Mouse (Mus musculus) megakaryocyte, embryonic 14.5 days (primary cell): ENCODE measurements around the gene Sapcd1. TPM values are rescaled to one million over a fixed set of nuclear protein-coding genes. Genes with fewer than 3 reads are reported as not detected.

Source experiments
- H3K27me3 ChIP-seq: replicated peaks from 2 replicates; pipeline ENCODE3; 2012; ENCODE audit warnings: inconsistent platforms
- H3K36me3 ChIP-seq: replicated peaks from 2 replicates; pipeline ENCODE3; 2012; ENCODE audit warnings: low read length, inconsistent platforms, mixed read lengths
- H3K4me1 ChIP-seq: 2 replicates; pipeline ENCODE4 v1.6.1; 2012; ENCODE audit warnings: inconsistent platforms
- H3K4me3 ChIP-seq: replicated peaks from 2 replicates; pipeline ENCODE3; 2012; ENCODE audit warnings: moderate library complexity, mild to moderate bottlenecking, inconsistent platforms
- H3K9me3 ChIP-seq: 2 replicates; pipeline ENCODE4 v1.6.1; 2012; ENCODE audit warnings: inconsistent platforms
- FLI1 ChIP-seq: IDR thresholded peaks from 2 replicates; pipeline ENCODE4 v1.6.1; 2012; ENCODE audit warnings: low read length, inconsistent platforms, mixed read lengths
- GATA1 ChIP-seq: IDR thresholded peaks from 3 replicates; pipeline ENCODE4 v1.6.1; 2012; ENCODE audit warnings: mixed read lengths, low read length, inconsistent platforms, borderline replicate concordance
- polyA plus RNA-seq: library from polyadenylated mRNA; stranded (reverse); fragments of >175 nt; gene quantifications from 2 replicates; pipeline ENCODE4 v1.2.3, GENCODE M21; 2012; ENCODE audit warnings: low replicate concordance; ENCODE audit not compliant: insufficient read depth

Sapcd1 gene
- polyA plus RNA-seq, 1 experiment: 5.4 TPM

DNA sequence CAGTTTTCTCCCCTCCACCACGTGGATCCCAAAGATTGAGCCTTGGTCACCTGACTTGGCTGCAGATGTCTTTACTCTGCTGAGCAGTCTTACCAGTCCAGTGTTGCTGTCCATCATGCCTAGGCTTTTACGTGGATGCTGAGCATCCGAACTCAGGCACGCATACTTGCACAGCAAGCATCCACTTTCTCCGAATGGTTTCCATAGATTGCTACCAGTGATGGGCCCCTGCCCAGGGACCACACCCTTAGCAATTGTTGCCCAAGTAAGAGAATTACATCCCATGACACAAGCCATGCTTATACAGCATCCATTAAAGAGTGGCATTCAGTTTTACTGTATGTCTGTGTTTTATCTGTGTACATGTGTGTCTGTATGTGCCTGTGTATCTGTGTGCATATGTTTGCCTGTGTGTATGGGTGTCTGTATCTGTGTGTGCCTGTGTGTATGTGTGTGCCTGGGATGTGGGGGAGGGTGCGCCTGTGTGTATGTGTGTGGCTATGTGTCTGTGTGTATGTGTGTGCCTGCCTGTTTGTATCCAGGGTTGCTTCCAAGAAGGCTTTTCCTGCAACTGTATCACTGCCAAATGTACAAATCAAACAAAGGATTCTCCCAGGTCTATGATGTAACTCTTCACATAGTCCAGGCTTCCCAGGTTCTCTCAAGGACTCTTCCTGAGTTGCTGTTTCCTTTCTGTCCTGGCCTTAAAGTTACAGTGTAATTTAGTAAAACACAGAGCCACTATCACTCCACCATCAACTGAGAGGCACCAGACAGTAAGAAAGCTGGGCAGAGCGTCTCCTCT, 28.1 kb upstream of the Sapcd1 start:
- Histone ChIP-seq H3K9me3 (no peaks in the 10 kb centered on the region), H3K4me1 (peaks cover 86% of the 10 kb centered on the region), H3K27me3 (no peaks in the 10 kb centered on the region), H3K4me3 (peak overlapping the region; percentile 71), H3K36me3 (peaks cover 86% of the 10 kb centered on the region)
- TF ChIP-seq FLI1 (no peak), GATA1 (no peak)

DNA sequence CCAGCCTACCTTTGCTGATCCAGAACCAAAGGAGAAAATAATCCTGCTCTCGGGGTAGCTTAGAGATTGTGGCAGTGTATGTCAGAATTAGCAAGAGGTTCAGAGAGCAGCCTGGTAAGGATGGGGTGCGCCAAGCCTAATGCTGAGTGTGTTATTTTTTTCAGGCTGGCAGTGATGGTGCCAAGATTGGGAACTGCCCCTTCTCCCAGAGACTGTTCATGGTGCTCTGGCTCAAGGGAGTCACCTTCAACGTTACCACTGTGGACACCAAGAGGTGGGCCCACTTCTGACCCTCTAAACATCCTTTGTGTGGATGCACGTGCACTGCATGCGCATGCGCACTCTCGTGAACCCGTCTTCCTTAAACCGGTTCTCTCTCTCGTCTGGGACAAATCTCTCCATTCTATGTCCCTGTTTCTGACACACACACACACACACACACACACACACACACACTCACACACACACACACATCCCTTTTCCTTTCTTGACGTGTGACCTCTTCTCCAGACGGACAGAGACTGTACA, 24.5 kb upstream of the Sapcd1 start:
- H3K27me3 ChIP-seq: no peaks in the 10 kb centered on the region
- peak overlapping the region; percentile 97 for H3K4me3 ChIP-seq
- H3K36me3 ChIP-seq: peaks cover 57% of the 10 kb centered on the region
- no peaks in the 10 kb centered on the region for H3K9me3 ChIP-seq
- TF ChIP-seq GATA1 (no peak), FLI1 (no peak)
- H3K4me1 ChIP-seq: peaks cover 68% of the 10 kb centered on the region

DNA sequence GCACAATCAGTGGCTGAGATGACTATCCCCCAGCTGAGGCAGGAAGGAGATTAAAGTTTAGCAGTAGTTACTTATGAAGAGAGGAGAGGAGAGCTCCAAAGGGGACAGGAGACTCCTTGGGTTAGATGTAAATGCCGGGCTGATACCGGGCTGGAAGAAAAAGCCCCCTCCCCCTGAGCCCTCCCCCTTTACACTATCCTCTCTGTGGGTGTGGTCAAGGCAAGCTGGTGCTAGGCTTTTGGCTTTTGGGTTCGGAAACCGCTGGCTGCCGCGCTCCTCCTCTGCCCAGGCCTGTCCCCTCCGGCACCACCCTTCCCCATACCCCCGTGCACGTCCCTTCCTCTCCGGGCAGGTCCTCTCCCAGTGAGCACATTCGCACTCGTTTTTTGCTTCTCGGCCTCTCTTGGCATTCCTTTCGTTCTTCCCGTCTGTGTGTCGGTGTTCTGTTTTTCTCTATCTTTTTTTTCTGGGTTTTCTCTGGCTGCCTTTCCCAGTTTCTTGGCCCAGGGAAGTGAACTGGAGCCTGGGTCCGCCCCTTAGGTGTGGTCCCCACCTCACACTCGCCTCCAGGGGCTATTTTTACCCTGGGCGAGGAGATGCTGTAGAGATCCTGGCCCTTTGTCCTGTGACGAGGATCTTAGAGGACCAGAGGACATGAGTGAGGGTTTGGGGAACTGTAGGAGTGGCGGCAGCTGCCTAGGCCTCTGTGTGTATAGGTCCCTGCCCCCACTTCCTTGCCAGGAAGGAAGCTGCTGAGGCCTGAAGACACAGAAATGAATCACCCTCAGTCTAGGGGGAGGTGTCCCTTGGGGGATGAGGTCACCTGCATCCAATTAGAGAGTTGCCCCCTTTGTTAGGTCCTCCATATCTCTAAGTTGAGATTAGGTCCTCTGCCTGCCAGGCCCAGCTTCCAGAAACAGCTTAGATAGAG, 23.6 kb upstream of the Sapcd1 start:
- Histone ChIP-seq H3K9me3 (no peaks in the 10 kb centered on the region), H3K36me3 (peaks cover 49% of the 10 kb centered on the region), H3K4me1 (peaks cover 71% of the 10 kb centered on the region), H3K27me3 (no peaks in the 10 kb centered on the region), H3K4me3 (peak overlapping the region; percentile 97)
- no peak for TF ChIP-seq GATA1
- no peak for TF ChIP-seq FLI1

DNA sequence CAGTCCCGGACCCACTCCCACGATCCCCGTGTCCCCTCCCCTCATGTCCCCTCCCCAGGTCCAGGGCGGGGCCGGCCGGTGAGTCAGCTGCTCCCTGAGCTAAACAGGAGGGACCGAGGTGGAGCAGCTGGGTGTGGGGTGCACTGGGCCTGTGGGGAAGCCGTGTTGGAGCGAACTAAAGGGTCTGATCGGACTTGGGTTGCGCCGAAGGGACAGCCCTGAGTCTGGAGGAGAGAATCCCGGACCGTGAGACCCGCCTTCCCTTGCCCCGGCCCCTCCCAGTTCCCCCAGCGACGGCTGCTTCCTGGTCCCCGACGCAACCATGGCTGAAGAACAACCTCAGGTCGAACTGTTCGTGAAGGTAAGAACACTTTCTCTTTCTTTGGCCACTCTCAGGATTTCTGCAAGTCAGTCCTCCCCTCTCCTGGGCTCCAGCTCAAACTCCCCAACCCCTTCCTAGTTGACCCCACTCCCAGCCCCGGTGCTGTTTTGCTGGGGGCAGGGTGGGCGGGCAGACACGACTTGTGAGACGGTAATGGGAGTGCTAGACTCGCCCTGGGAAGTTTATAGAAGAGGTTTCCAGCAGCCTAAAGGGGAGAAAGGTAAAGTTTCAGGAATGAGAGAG, 22.4 kb upstream of the Sapcd1 start:
- Histone ChIP-seq H3K4me1 (peaks cover 71% of the 10 kb centered on the region), H3K4me3 (peak overlapping the region; percentile 97), H3K36me3 (peaks cover 37% of the 10 kb centered on the region), H3K9me3 (no peaks in the 10 kb centered on the region), H3K27me3 (no peaks in the 10 kb centered on the region)
- TF ChIP-seq GATA1 (no peak), FLI1 (no peak)

DNA sequence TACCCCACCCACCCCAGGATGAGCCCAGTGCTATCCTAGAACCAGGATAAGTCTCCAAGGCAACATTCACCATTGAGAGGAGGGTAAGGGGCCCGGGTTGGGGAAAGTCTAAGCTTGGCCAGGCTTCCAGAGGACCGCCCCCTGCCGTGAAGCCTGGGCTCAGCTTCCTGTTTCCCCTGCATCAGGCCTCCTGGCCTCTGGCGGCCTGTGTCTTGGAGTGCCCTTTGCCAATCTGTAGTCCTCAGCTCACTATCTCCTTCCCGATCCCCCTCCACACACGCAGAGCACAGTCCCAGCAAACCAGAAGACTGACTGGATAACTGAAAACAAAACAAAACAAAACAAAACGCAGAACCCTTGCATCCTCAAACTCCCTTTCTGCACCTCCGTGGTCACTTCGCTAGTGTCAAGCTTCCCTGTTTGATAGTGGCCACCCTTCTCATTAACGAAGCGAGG, 21.8 kb upstream of the Sapcd1 start, which contains the start of gene Clic1:
TSS of gene Clic1 (plus strand) at position 406 of the 456 bp plus-strand sequence.
- Histone ChIP-seq H3K9me3 (no peaks in the 10 kb centered on the region), H3K4me1 (peaks cover 73% of the 10 kb centered on the region), H3K36me3 (peaks cover 32% of the 10 kb centered on the region), H3K4me3 (peak within 1 kb of the TSS; percentile 97), H3K27me3 (no peaks in the 10 kb centered on the region)
- no peak for TF ChIP-seq FLI1
- no peak for TF ChIP-seq GATA1

DNA sequence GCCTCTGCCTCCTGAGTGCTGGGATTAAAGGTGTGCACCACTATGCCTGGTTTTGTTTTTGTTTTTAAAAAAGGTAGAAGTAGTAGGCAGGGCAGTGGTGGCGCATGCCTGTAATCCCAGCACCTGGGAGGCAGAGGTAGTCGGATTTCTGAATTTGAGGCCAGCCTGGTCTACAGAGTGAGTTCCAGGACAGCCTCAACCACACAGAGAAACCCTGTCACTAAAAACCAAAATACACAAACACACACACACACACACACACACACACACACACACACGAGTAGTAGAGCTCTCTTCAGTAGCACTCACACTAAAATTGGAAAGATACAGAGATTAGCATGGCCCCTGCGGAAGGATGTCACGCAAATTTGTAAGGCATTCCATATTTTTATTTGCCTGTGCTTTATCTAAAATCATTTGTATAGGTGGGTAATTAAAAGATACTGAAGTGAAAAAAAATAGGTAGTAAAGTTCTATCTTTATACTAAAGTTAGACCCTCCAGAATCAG, 21.2 kb upstream of the Sapcd1 start:
- H3K9me3 ChIP-seq: no peaks in the 10 kb centered on the region
- no peak for TF ChIP-seq GATA1
- no peak for TF ChIP-seq FLI1
- peak overlapping the region; percentile 97 for H3K4me3 ChIP-seq
- H3K27me3 ChIP-seq: no peaks in the 10 kb centered on the region
- H3K4me1 ChIP-seq: peaks cover 73% of the 10 kb centered on the region
- H3K36me3 ChIP-seq: peaks cover 27% of the 10 kb centered on the region

DNA sequence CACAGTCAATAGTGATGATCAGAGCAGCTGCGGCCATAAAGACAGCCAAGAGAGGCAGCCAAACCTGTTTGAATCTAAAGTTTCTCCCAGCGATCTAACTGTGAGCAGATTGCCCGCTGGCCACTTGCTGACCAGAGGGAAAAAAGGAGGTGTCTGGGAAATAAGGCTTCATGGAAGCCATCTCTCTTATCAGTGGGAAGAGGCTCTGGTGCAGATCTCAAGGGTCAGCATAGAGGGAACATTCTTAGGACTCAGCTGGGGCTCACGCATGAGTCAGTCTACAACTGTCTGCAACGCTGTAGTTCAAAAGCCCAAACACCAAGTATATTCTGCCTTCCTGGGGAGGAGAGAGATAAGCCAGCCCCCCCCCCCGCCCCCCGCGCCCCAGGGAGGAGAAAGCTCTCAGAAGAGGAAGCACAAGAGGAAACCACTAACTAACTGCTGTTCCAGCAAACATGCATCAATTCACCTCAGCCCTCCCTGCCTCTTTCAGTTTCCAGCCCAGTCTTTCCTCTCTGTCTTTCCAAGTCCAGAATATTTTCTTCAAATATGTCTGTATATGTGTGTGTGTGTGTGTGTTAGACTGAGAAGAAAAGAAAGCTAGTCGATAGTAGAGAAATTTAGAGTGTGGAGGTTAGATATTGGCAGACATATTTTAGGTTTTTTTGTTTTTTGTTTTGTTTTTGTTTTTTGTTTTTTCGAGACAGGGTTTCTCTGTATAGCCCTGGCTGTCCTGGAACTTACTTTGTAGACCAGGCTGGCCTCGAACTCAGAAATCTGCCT, 20.5 kb upstream of the Sapcd1 start:
- Histone ChIP-seq H3K9me3 (no peaks in the 10 kb centered on the region), H3K4me1 (peaks cover 74% of the 10 kb centered on the region), H3K27me3 (no peaks in the 10 kb centered on the region), H3K36me3 (peaks cover 21% of the 10 kb centered on the region), H3K4me3 (peak overlapping the region; percentile 97)
- TF ChIP-seq GATA1: no peak
- TF ChIP-seq FLI1: no peak

DNA sequence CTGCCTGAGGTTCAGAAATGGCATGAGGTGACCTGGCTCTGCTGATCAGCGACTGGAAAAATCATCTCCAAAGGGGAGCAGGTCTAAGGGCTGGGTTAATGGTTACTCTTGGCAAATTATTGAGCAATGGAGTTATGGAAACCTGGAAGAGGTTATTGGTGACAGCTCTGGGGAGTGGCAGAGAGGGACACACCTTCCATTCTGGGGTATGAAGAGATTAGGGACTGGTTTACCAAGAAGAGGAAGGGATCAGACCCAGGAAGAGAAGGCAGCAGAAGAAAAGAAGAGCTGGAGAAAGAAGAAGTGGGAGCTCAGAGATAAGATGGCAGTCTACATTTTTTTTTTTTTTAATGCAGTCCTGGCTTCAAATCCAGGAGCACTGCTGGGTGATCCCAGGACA, 19.9 kb upstream of the Sapcd1 start:
- H3K4me1 ChIP-seq: peaks cover 72% of the 10 kb centered on the region
- H3K27me3 ChIP-seq: no peaks in the 10 kb centered on the region
- H3K9me3 ChIP-seq: no peaks in the 10 kb centered on the region
- TF ChIP-seq FLI1 (no peak), GATA1 (no peak)
- peaks cover 14% of the 10 kb centered on the region for H3K36me3 ChIP-seq
- H3K4me3 ChIP-seq: peak overlapping the region; percentile 93
